Mouse (Mus musculus) adrenal gland, postnatal 14 days (tissue): Measurements from ENCODE around the gene Farsb. TPM values are rescaled to one million over a fixed set of nuclear protein-coding genes. Genes with fewer than 3 reads are reported as not detected.

Experiments used
- DNase-seq: peaks from one replicate; pipeline ENCODE4 v3.0.0; 2021; ENCODE audit warnings: mixed read lengths
- total RNA-seq: library from RNA; stranded (reverse); gene quantifications from 2 replicates; pipeline ENCODE4 v1.2.3, GENCODE M21; 2021

Gene Farsb
- total RNA-seq, 1 experiment from 2014 or later = 65.8 TPM

GRCm38 (mm10) chr1:78484361-78484760 is 4.3 kb downstream of the Farsb start:
- DNase-seq = no peak

- DNase-seq = no peak
Observed at GRCm38 (mm10) chr1:78483430-78483829, 5.3 kb downstream of the Farsb start.

DNA sequence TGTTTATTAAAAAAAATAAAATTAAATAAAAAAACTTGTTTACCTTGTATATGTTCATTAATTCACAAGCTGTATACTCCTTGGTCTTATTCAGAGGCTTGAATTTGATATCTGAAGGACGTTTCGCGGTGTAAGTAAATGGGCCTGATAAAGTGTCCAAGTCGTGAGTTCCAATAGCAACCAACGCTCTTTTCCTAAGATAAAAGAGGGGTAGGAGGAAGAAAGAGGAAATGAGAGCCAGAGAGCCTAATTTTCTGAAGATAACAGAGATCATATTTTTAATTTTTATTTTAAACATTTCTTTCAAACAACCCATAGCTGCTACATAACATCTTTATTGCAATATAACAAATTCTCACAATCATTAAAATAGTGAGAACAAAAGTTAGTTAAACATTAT is 16.3 kb downstream of the Farsb start:
- DNase-seq = no peak

DNA sequence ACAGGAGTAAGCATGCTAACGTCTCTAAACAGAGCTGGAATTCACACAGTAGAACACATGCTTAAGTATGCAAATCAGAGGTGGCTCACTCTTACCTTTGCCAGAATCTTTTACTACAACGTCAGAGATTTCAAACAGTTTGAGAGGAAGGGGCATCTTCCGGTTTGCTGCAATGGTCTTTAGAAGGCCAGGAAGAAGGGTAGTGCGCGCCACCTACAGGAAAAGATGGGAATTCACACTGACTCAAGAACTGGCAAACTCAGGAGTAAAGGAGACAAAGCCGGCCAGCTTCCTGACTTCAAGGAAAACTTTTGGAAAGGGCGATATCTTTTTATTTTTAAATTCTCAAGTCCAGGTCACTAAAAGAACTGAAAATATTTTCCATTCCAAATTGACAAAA is 34.0 kb downstream of the Farsb start:
- DNase-seq = peak; percentile 24

- no peak for DNase-seq
Observed at GRCm38 (mm10) chr1:78453886-78454285, 34.8 kb downstream of the Farsb start.

- DNase-seq = no peak
Observed at GRCm38 (mm10) chr1:78452544-78452943, 36.2 kb downstream of the Farsb start.

GRCm38 (mm10) chr1:78451070-78451854 is 37.4 kb downstream of the Farsb start:
- DNase-seq = no peak

DNA sequence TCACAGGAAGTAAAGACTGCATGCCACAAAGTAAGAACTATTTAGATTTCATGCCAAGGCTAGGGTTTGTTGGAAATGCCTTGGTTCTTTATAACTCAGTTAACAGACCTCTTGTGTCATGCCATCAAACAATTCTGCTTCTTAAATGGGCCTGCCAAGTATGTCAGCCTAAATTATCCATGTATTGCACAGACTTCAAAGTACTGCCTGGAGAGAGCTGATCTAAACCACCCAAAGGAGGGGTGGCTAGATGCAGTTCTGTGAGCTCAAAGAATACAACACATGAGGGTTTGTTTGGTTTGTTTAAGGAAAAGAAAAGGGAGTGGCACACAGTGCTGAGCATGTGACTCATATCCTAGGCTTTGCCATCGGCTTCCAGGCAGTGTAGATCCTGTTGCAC is 40.6 kb downstream of the Farsb start:
- no peak for DNase-seq

- DNase-seq = no peak
Observed at GRCm38 (mm10) chr1:78446742-78447141, 42.0 kb downstream of the Farsb start.

GRCm38 (mm10) chr1:78446232-78446631 is 42.5 kb downstream of the Farsb start:
- no peak for DNase-seq

GRCm38 (mm10) chr1:78443056-78443455 is 45.6 kb downstream of the Farsb start:
- no peak for DNase-seq

DNA sequence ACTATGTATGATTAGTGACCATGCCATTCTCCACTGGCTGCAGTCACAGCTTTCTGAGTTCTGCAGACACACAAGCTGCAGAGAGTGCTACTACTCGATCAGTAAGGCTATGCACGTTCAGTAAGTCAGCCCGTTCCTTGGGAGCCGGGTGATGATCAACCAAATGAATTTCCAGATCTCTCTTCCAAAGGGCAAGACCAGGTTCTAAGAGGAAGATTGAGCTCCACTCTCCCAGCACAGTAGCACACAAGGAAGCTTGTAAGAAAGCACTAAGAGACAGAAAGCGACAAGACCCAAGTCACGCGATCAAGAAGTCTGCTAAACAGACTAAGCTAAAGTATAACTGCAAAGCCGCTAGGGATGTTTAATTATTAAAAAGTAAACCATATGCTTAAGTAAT is 48.0 kb downstream of the Farsb start:
- no peak for DNase-seq

GRCm38 (mm10) chr1:78437150-78437549 is 51.5 kb downstream of the Farsb start:
- DNase-seq = no peak

- DNase-seq = no peak
Observed at GRCm38 (mm10) chr1:78436445-78436844, 52.3 kb downstream of the Farsb start.

- no peak for DNase-seq
Observed at GRCm38 (mm10) chr1:78435967-78436366, 52.7 kb downstream of the Farsb start.

DNA sequence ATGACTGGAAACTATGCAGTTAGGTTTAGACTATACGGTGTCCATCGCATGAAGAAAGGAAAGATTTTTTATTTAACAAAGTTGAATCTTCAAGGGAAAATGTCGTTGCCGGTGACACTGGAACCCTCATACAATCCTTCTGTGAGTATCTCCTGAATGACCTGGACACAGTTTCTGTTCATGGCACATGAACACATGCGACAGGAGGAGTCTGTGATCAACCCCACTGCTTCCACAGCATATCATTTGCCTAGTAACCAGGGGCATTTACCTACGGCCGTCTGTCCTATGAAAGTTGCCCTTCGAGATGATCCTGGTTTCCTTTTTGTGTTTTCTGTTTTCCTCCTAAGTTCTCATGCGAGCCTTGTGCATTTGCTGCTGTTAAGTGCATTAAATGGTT is 55.2 kb downstream of the Farsb start:
- DNase-seq = no peak

DNA sequence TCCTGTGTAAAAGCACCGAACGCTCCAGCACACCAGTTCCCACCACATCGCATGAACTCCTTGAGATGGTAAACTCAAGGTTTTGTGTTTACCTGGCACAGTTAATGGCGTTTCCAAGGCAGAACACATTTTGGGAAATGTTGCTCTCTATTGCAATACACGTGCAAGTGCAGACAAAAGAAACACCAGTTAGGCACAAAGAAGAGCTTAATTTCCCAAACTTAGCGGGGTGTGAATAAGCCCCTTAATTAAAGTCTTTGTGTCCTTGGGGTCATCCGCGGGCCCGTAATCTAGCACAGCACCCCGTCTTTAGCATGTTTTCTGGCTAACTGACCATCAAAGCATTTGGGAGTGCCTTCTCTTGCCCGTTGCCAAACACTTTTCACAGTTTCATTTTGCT is 59.8 kb downstream of the Farsb start:
- DNase-seq = no peak

GRCm38 (mm10) chr1:78426841-78427240 is 61.9 kb downstream of the Farsb start:
- DNase-seq = peak; percentile 29

- DNase-seq = no peak
Observed at GRCm38 (mm10) chr1:78425793-78426700, 62.6 kb downstream of the Farsb start.

GRCm38 (mm10) chr1:78425309-78425708 is 63.4 kb downstream of the Farsb start:
- no peak for DNase-seq

DNA sequence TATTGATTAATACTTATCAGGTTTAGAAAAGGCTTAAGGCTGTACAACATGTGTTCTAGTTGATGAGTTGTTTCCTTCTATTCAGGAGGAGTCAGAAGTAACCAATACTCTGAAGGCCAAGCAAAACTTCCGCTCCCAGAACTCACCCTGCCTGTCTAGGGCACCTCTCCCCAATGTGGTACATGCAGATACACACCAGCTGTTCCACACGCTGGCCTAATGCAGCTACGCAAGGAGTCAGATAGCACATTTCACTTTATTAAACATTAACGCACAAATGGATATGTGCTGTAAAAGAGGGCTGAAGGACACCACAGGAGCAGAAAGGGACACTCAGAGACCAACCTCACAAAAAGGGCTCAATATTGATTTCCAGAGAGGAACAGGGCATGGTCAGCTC is 63.8 kb downstream of the Farsb start:
- DNase-seq = no peak

- no peak for DNase-seq
Observed at GRCm38 (mm10) chr1:78422576-78422975, 66.1 kb downstream of the Farsb start.

- DNase-seq = no peak
Observed at GRCm38 (mm10) chr1:78421749-78422148, 66.9 kb downstream of the Farsb start.
